Mouse (Mus musculus): Measurements from ENCODE around the gene Fam219a. TPM values are rescaled to one million over a fixed set of nuclear protein-coding genes. Genes with fewer than 3 reads are reported as not detected.

Fam219a gene
- polyA plus RNA-seq, 1 experiment, result 16.0 TPM

DNA sequence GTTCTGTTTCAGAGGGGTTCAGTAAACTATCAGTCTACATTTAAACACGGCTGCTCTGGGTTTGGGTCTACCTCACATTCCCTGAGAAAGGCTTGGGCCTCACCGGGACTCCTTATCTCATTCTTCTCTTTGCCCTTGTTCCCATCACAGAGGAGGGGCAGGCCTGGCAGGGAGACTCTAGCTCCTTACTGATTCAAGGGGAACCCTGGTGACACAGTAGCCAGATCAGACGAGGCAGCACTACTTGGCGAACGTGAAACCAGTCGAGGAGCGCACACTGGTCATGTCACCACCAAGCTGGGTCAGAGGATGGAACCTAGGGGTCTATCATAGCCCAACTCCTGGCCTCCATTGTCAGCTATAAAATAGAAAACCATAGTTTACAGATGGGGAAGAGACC, 61.3 kb downstream of the Fam219a start:
- Histone ChIP-seq H3K27me3 (ENCODE audit: control insufficient read depth, insufficient read depth, low read length) (peaks cover 3% of the 10 kb centered on the region), H3K4me3 (ENCODE audit: low read depth, low read length) (no peak overlapping the region), H3K4me1 (ENCODE audit: control insufficient read depth, insufficient read depth, insufficient read length, low read length) (peaks cover 10% of the 10 kb centered on the region; the same call in 1 of the 2 replicates), H3K27ac (ENCODE audit: insufficient read depth, low read depth, low read length) (no peak overlapping the region), H3K36me3 (ENCODE audit: control insufficient read depth, insufficient read depth, low read length) (no peaks in the 10 kb centered on the region)
- WGBS, result 56% methylated on average over 7 of the region's 7 CpGs
- no peak for TF ChIP-seq CTCF (IDR thresholded peaks at IDR 0.05; ENCODE audit: extremely low read depth, insufficient read length, insufficient replicate concordance, low read depth, low read length)
- no peak for TF ChIP-seq POLR2A (IDR thresholded peaks at IDR 0.05; ENCODE audit: low read depth, low read length)

DNA sequence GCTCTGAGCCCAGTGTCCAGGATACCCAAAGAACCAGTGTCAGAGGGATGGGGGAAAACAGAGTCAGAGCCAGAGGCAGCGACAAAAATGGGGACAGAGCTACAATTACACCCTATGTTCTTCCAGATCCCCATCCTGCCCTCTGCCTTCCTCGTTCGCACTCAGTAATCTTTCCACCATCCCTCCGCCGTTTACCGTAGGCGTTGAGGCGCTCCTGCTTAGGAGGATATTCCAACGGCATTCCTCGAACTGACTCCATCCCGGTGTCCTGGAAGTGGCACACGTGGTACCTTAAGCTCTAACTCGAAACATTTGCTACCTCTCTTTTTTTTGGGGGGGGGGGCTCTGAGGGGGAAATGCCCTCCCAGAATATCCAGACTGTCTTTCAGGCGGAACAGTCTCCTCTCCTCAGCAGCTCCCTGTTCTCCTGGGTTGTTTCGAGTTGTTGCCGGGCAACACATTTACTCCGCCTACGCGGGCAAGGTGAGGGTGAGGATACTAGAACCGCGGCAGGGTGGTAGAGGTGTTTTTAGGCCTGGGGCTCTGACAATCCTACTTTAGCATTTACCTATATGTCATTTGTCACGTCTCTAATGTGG, 61.9 kb downstream of the Fam219a start:
- Histone ChIP-seq H3K4me3 (ENCODE audit: low read depth, low read length) (peak overlapping the region; percentile 67), H3K4me1 (ENCODE audit: control insufficient read depth, insufficient read depth, insufficient read length, low read length) (peaks cover 10% of the 10 kb centered on the region; the same call in 1 of the 2 replicates), H3K36me3 (ENCODE audit: control insufficient read depth, insufficient read depth, low read length) (no peaks in the 10 kb centered on the region), H3K27ac (ENCODE audit: insufficient read depth, low read depth, low read length) (no peak overlapping the region), H3K27me3 (ENCODE audit: control insufficient read depth, insufficient read depth, low read length) (peaks cover 3% of the 10 kb centered on the region)
- 5% methylated on average over 22 of the region's 22 CpGs for WGBS
- no peak for TF ChIP-seq CTCF (IDR thresholded peaks at IDR 0.05; ENCODE audit: extremely low read depth, insufficient read length, insufficient replicate concordance, low read depth, low read length)
- TF ChIP-seq POLR2A (IDR thresholded peaks at IDR 0.05; ENCODE audit: low read depth, low read length), result no peak

- under 1% methylated on average over 29 of the region's 29 CpGs for WGBS
- TF ChIP-seq POLR2A (IDR thresholded peaks at IDR 0.05; ENCODE audit: low read depth, low read length) (no peak), CTCF (IDR thresholded peaks at IDR 0.05; ENCODE audit: extremely low read depth, insufficient read length, insufficient replicate concordance, low read depth, low read length) (no peak)
- H3K36me3 ChIP-seq (ENCODE audit: control insufficient read depth, insufficient read depth, low read length), result no peaks in the 10 kb centered on the region
- peak overlapping the region; percentile 67 for H3K4me3 ChIP-seq (ENCODE audit: low read depth, low read length)
- H3K27ac ChIP-seq (ENCODE audit: insufficient read depth, low read depth, low read length), result no peak overlapping the region
- H3K27me3 ChIP-seq (ENCODE audit: control insufficient read depth, insufficient read depth, low read length), result peaks cover 3% of the 10 kb centered on the region
- H3K4me1 ChIP-seq (ENCODE audit: control insufficient read depth, insufficient read depth, insufficient read length, low read length), result peaks cover 10% of the 10 kb centered on the region; the same call in 1 of the 2 replicates
These were observed 62.4 kb downstream of the Fam219a start for GRCm38 (mm10) chr4:41506906-41507305.

GRCm38 (mm10) chr4:41506156-41506555, 63.2 kb downstream of the Fam219a start:
- Histone ChIP-seq H3K27me3 (ENCODE audit: control insufficient read depth, insufficient read depth, low read length) (peaks cover 3% of the 10 kb centered on the region), H3K4me3 (ENCODE audit: low read depth, low read length) (no peak overlapping the region), H3K27ac (ENCODE audit: insufficient read depth, low read depth, low read length) (no peak overlapping the region), H3K4me1 (ENCODE audit: control insufficient read depth, insufficient read depth, insufficient read length, low read length) (peaks cover 10% of the 10 kb centered on the region; the same call in 1 of the 2 replicates), H3K36me3 (ENCODE audit: control insufficient read depth, insufficient read depth, low read length) (no peaks in the 10 kb centered on the region)
- TF ChIP-seq POLR2A (IDR thresholded peaks at IDR 0.05; ENCODE audit: low read depth, low read length) (no peak), CTCF (IDR thresholded peaks at IDR 0.05; ENCODE audit: extremely low read depth, insufficient read length, insufficient replicate concordance, low read depth, low read length) (peak; percentile 76; the same call in 1 of the 2 replicates)
- WGBS, result 11% methylated on average over 13 of the region's 13 CpGs

GRCm38 (mm10) chr4:41505131-41505551, 64.2 kb downstream of the Fam219a start:
- TF ChIP-seq POLR2A (IDR thresholded peaks at IDR 0.05; ENCODE audit: low read depth, low read length) (no peak), CTCF (IDR thresholded peaks at IDR 0.05; ENCODE audit: extremely low read depth, insufficient read length, insufficient replicate concordance, low read depth, low read length) (peak; percentile 47; the same call in 1 of the 2 replicates)
- WGBS, result 76% methylated on average over 11 of the region's 11 CpGs

GRCm38 (mm10) chr4:41504325-41504724, 65.0 kb downstream of the Fam219a start:
- Histone ChIP-seq H3K4me3 (ENCODE audit: low read depth, low read length) (no peak overlapping the region), H3K27me3 (ENCODE audit: control insufficient read depth, insufficient read depth, low read length) (peaks cover 3% of the 10 kb centered on the region), H3K4me1 (ENCODE audit: control insufficient read depth, insufficient read depth, insufficient read length, low read length) (peaks cover 15% of the 10 kb centered on the region; the same call in 1 of the 2 replicates), H3K36me3 (ENCODE audit: control insufficient read depth, insufficient read depth, low read length) (no peaks in the 10 kb centered on the region), H3K27ac (ENCODE audit: insufficient read depth, low read depth, low read length) (no peak overlapping the region)
- no peak for TF ChIP-seq CTCF (IDR thresholded peaks at IDR 0.05; ENCODE audit: extremely low read depth, insufficient read length, insufficient replicate concordance, low read depth, low read length)
- no peak for TF ChIP-seq POLR2A (IDR thresholded peaks at IDR 0.05; ENCODE audit: low read depth, low read length)
- 80% methylated on average over 5 of the region's 5 CpGs for WGBS

More at GRCm38 (mm10) chr4:41505131-41505551, 64.2 kb downstream of the Fam219a start:
- no peaks in the 10 kb centered on the region for H3K36me3 ChIP-seq (ENCODE audit: control insufficient read depth, insufficient read depth, low read length)
- peaks cover 15% of the 10 kb centered on the region; the same call in 1 of the 2 replicates for H3K4me1 ChIP-seq (ENCODE audit: control insufficient read depth, insufficient read depth, insufficient read length, low read length)
- peaks cover 3% of the 10 kb centered on the region for H3K27me3 ChIP-seq (ENCODE audit: control insufficient read depth, insufficient read depth, low read length)
- H3K4me3 ChIP-seq (ENCODE audit: low read depth, low read length), result no peak overlapping the region
- no peak overlapping the region for H3K27ac ChIP-seq (ENCODE audit: insufficient read depth, low read depth, low read length)

GRCm38 (mm10) chr4:41502986-41503412, 66.3 kb downstream of the Fam219a start, which contains the start of gene AI464131:
TSS of gene AI464131 (minus strand) at chr4:41503076.
- Histone ChIP-seq H3K27ac (ENCODE audit: insufficient read depth, low read depth, low read length) (peak within 1 kb of the TSS; percentile 10; the same call in 1 of the 2 replicates), H3K27me3 (ENCODE audit: control insufficient read depth, insufficient read depth, low read length) (peaks cover 3% of the 10 kb centered on the region), H3K4me3 (ENCODE audit: low read depth, low read length) (peak within 1 kb of the TSS; percentile 67), H3K36me3 (ENCODE audit: control insufficient read depth, insufficient read depth, low read length) (peaks cover 13% of the 10 kb centered on the region), H3K4me1 (ENCODE audit: control insufficient read depth, insufficient read depth, insufficient read length, low read length) (peaks cover 15% of the 10 kb centered on the region)
- no peak; the same call in 1 of the 2 replicates for TF ChIP-seq POLR2A (IDR thresholded peaks at IDR 0.05; ENCODE audit: low read depth, low read length)
- 1% methylated on average over 18 of the region's 18 CpGs for WGBS
